Mouse (Mus musculus) testis, postnatal 14 days (tissue): ENCODE results near the gene Vamp2.

Experiments used
- DNase-seq: peaks from one replicate; pipeline ENCODE4 v3.0.0; 2021; ENCODE audit warnings: low spot score

Vamp2 gene

DNA sequence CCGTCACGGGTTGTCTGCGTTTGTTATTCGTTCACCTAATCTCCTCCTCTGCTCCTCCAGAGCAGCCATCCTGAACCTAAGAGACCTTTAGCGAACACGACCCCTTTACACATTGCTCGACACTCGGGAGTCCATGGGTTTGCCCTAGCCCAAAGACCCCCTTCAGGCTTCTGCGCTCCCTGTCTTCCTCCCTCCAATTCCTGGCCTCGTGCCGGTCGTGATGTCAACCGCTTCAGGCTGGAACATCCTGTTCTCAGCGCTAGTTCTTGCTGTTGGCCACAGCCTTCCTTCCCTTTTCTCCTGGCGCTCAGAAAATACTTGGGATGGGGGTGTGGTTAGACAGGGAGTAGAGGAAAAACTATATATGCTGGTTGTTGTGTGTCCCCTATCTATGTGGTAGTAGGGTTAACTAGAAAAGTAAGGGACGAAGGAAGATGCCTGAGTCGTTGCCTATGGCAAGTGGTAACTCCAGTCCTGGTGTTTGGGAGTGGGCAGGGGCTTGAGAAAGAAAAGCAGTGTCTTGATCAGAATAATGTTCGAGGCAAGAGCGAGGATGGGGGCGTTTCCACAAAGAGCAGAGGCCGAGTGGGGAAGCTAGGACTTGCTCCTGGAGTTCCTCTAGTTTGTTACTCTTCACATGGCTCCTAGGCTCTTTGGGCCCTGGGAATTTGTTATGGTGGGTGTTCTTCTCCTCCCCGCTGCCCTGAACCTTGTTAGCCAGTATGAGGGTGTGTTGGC, 11.1 kb downstream of the Vamp2 start:
- DNase-seq, result peak; percentile 86

DNA sequence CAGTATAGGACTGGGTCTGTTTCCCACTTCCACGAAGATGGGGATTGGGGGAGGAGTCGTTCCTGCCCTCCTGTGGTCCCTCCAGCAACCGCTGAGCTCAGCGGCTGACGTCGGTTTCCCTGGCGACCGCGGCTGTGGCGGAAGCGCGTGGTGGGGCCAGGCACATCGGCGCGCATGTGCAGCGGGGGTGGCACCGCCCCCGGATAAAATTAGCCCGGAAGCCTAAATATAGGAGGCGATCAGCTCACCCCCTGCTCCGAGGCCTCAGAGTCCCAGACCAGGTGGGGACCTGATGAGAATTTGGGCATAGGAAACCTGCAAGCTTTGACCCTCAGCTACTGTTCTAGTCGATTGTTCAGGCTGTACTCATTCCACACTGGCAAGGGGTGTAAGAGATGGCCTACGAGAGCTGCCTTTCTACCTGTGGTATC, 11.6 kb downstream of the Vamp2 start:
- peak; percentile 85 for DNase-seq

DNA sequence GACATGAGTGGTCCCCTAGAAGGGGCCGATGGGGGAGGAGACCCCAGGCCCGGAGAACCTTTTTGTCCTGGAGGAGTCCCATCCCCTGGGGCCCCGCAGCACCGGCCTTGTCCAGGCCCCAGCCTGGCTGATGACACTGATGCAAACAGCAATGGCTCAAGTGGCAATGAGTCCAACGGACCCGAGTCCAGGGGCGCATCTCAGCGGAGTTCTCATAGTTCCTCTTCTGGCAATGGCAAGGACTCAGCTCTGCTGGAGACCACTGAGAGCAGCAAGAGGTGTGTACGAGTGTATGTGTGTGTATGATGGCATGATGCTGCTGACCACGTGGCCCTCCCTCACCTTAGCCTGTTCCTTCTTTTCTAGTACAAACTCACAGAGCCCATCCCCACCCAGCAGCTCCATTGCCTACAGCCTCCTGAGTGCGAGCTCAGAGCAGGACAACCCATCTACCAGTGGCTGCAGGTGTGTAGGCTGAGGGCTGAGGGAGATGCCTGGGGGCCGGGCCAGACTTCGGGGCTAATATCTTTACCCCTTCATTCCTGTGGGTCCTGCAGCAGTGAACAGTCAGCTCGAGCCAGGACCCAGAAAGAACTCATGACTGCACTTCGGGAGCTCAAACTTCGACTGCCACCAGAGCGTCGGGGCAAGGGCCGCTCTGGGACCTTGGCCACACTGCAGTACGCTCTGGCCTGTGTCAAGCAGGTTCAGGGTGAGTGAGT, 12.5 kb downstream of the Vamp2 start:
- no peak for DNase-seq

DNA sequence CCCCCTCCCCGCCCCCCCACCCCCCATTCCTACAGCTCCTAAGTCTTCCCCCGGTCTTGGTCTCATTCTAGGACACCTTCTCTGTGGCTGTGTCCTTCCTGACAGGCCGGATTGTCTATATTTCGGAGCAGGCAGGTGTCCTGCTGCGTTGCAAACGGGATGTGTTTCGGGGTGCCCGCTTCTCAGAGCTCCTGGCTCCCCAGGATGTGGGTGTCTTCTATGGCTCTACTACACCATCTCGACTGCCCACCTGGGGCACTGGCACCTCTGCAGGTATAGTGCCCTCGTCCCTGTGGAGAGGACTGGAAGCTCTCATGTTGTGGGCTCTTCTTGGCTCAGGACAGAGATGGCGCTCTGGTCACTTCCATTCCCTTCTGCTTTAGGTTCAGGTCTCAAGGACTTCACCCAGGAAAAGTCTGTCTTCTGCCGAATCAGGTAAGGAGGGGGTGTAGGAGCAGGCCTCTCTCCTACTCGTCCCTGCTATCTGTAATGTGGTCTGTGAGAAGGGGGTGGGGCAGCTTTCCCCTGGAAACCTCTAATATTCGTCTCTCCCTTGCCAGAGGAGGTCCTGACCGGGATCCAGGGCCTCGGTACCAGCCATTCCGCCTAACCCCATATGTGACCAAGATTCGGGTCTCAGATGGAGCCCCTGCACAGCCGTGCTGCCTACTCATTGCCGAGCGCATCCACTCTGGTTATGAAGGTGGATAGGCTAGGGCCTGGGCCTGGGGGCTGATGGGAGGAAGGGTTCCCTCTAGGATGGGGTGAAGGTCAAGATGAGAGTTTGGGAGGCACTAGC, 13.5 kb downstream of the Vamp2 start:
- no peak for DNase-seq

DNA sequence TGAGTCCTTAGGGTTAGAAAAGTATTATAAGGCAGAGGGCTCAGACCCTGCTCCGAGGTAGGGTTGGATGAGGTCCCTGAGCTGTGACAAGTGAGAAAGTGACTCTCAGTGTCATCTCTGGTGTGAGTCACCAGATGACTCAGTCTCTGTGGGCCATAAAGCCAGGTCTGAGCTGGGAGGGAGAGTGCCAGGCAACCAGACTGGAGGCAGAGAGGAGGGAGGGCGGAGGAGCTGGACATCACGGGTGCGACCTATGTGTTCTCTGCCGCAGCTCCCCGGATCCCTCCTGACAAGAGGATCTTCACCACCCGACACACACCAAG, 14.1 kb downstream of the Vamp2 start:
- no peak for DNase-seq

DNA sequence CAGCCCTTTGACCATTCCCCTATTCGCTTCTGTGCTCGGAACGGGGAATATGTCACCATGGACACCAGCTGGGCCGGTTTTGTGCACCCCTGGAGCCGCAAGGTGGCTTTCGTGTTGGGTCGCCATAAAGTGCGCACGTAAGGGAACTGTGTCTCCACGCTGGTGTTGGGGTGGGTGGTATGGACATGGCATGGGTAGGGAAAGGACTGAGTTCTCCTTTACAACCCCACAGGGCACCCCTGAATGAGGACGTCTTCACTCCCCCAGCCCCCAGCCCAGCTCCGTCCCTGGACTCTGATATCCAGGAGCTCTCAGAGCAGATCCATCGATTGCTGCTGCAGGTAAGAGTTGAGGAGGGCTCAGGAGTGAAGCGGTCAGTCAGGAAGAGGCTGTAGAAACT, 14.8 kb downstream of the Vamp2 start:
- no peak for DNase-seq

DNA sequence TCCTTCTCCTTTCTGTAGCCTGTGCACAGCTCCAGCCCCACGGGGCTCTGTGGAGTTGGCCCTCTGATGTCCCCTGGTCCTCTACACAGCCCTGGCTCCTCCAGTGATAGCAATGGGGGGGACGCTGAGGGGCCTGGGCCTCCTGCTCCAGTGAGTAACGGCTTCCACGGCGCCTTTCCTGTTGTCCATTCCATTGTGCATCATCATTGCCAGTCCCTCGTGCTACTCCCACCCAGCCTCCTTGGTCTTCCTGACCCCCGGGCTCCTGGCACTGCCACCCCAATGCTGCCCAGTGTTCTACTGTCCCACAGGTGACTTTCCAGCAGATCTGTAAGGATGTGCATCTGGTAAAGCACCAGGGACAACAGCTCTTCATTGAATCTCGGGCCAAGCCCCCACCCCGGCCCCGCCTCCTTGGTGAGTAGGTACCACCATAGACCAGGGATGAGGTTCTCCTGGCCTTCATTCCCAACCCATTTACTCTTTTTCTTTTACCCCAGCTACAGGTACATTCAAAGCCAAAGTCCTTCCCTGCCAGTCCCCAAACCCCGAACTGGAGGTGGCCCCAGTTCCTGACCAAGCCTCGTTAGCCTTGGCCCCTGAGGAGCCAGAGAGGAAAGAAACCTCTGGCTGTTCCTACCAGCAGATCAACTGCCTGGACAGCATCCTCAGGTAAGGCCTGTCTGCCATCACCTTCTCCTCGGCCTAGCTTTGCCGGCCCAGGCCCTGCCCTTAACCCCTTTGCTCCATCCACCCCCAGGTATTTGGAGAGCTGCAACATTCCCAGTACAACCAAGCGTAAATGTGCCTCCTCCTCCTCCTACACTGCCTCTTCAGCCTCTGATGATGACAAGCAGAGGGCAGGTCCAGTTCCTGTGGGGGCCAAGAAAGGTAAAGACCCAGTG, 15.5 kb downstream of the Vamp2 start:
- no peak for DNase-seq

DNA sequence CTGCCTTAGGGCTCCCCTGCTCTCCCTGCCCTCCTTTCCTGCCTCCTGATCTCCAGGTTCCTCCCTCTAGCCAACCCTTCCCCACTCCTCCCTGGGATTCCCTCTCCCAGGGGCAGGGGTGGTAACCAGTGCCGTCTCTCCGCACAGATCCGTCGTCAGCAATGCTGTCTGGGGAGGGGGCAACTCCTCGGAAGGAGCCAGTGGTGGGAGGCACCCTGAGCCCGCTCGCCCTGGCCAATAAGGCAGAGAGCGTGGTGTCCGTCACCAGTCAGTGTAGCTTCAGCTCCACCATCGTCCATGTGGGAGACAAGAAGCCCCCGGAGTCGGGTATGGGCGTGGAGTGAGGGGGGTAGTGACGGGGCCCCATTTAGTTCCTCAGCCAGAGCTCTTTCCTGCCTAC, 16.2 kb downstream of the Vamp2 start:
- no peak for DNase-seq

DNA sequence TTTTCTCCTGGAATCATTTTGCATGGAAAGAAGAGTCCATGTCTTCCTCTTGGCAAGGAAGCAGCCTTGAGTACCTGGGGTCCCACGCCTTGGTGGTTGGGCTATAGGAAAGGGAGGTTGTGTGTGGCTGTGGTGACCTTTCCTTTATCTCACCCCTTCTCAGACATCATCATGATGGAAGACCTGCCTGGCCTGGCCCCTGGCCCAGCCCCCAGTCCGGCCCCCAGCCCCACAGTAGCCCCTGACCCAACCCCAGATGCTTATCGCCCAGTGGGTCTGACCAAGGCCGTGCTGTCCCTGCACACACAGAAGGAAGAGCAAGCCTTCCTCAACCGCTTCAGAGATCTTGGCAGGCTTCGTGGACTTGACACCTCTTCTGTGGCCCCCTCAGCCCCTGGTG, 16.9 kb downstream of the Vamp2 start:
- DNase-seq, result no peak

DNA sequence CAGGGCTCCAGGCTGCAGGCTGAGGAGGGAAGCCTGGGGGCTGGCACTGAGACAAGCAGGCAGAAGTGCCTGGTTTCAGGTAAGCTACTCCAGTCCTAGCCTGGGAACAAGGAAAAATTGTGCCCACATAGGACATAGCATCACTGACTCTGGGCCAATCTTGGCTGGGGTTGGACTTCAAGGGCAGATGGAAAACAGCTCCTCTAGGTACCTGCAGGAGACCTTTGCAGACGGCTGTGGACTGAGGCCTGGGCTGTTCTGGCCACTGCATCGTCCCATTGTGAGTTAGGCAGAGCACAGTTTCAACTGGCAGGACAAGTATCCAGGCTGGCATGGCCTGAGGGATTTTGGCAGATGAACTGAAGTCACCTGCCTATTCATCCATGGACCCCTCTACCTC, 17.5 kb downstream of the Vamp2 start:
- DNase-seq, result no peak

DNA sequence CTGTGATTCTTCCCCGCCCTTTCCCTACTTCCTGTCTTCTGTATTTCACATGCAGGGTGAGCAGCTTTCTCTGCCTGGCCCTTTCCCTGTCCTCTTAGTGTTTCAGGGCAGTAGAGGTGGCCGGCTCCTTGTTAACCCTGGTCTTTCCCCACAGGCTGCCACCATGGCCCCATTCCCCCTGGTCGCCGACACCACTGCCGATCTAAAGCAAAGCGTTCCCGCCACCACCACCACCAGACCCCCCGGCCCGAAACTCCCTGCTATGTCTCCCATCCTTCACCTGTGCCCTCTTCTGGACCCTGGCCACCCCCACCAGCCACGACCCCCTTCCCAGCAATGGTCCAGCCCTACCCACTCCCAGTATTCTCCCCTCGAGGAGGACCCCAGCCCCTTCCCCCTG, 18.0 kb downstream of the Vamp2 start:
- DNase-seq, result no peak

DNA sequence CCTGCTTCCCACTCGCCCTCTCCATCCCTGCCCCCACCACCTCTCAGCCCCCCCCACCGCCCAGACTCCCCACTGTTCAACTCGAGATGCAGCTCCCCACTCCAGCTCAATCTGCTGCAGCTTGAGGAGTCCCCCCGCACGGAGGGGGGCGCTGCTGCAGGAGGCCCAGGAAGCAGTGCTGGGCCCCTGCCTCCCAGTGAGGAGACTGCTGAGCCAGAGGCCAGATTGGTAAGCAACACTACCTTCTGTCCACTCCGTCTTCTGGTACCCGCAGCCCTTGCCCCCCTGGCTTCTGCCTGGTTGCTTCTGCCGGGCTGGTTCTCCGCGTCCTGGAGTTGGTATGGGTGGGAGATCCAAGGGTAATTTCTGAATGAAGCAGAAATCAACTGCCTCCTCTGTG, 18.6 kb downstream of the Vamp2 start:
- DNase-seq, result no peak

DNA sequence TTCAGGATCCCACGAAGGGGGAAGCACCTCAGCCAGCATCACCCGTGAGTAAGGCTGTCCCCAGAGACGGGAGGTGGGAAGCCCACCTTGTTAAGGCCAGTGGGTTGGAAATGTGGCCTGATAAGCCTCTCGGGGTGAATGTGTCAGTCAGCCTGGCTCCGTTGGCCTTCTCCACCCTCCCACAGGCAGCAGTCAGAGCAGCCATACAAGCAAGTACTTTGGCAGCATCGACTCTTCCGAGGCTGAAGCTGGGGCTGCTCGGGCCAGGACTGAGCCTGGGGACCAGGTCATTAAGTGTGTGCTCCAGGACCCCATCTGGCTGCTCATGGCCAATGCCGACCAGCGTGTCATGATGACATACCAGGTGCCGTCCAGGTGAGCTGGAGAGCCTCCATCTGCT, 19.4 kb downstream of the Vamp2 start:
- no peak for DNase-seq

DNA sequence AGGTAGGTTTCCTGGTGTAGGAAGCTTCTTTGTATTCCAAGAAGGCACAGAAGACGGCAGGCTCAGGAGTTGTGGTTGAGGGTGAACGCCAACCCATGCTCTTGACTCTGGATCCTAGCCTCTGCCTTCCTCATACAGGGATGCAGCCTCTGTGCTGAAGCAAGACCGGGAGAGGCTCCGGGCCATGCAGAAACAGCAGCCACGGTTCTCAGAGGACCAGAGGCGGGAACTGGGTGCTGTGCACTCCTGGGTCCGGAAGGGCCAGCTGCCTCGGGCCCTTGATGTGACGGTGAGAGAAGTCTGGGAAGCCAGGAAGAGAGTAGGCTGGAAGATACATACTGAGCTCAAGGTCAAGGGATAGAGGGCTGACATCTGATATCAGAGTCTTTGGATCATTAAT, 19.9 kb downstream of the Vamp2 start:
- DNase-seq, result no peak

DNA sequence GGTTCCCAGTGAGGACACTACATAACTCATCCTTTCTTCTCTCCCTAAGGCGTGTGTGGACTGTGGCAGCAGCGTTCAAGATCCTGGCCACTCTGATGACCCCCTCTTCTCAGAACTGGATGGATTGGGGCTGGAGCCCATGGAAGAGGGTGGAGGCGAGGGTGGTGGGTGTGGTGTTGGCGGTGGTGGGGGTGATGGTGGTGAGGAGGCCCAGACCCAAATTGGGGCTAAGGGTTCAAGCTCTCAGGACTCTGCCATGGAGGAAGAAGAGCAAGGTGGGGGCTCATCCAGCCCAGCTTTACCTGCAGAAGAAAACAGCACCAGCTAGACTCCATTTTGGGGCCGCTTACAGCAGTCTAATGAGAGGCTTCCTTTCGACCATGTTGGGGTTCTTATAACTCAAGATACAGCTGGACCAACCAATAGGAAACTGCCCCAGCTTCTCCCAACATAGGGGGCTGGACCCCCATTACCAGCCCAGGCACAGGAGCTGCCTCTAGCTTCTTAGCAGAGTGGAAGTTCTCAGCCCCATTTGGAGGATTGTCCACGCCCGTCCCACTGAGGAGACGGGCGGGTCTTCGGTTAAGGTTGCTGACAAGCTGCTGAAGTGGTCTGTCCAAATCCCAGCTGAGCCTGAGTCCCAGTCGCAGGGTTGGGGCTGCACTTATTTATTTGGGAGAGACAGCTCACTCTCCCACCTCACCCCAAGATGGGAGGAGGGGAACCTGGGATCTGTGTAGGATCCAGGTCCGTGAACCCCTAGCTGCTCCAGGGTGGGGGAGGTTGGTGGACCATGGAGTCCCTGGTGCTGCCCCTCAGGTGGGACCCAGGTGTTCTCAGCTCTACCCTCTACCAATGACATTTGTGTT, 21.0 kb downstream of the Vamp2 start:
- no peak for DNase-seq

DNA sequence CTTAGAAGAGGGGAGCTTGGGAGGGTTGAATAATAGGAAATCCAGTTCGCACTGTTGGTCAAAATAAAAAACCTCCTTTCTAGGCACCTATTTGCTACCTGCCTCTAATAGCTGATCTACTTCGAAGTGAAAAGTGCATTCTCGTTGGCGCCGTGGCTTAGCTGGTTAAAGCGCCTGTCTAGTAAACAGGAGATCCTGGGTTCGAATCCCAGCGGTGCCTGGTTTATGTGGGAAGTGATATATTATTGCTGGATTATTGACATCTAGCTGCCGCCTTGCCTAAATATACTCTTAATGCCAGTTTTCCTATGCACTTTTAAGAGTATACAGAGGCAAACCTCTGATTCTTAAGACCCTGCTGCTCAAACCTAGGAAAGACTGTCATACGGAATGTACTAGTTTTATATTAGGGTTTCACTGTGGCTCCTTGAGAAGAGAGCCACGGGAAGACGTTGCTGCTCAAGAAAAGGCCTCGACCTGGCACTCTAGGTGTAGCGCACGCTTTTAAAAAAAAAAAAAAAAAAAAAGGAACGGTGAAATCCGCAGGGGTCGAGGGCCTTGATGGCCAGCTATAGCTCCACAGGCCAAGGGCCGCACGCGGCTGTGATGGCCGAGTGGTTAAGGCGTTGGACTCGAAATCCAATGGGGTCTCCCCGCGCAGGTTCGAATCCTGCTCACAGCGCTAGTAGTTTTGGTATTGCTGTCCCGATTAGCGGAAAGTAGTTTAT, 22.2 kb downstream of the Vamp2 start:
- peak; percentile 89 for DNase-seq

DNA sequence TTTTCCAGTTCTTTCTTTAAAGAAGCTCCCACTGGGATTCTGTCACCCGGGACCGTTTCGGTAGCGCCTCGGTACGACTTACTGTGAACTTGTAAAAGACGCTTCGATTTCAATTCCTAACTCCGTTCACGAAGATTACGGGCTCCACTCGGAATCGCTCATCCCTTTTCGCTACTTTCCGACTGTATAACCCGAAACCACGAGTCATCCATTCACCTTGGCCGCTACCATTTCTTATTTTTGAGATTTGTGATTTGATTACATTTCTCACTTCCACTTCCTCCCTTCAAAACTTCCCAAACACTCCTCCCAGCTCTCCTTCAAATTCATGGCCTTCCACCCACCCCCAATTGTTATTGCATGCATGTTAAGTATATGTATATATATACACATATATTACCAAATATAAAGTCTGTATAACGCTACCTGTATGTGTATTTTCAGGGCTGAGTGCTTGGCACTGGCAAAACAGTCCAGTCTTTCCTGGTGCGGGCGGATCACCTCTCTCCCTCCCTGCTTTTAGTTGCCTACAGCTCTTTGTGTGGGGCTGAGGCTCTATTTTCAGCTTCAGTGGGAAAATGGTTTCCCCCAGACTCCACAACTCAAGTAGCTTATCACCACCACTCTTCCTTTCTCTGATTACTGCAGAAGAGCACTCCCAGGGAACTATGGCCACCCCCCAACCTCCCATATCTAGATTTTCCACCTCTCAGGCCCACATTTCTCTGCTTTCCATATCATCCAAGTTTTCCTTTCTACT, 22.9 kb downstream of the Vamp2 start:
- no peak for DNase-seq

DNA sequence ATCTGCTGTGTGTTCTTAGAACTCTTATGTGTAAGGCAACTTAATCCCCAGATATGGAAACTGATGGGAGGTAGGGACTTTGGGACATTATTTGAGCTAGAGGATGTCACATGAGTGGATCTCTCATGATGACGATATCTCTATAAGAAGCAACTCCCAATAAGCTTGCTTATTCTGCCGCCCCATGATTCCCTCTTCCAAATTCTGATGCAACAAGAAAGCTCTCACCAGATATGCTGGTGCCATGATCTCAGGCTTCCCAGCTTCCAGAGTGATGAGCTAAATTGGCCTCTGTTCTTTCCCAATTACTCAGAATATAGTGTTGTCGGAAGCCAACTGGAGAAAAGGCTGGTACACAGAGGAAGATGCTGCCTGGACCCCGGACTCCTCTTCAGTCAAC, 23.6 kb downstream of the Vamp2 start:
- DNase-seq, result no peak

DNA sequence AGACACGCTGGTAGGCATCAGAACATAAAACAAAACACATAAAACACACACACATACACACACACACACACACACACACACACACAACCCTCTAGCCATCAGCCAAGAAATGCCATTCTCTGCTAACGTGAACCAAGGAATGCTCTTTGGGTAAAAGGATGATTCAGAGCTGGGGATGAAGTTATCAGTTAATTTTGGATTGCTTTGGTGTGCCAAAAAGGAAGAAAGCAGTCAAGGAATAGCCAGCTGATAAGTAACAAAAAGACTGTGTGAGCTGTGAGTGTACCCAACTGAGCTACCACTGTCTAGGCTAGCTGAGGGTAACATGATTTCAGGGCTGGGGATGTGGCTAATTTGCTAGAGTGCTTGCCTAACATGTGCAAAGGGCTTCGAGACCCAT, 25.7 kb downstream of the Vamp2 start:
- no peak for DNase-seq

DNA sequence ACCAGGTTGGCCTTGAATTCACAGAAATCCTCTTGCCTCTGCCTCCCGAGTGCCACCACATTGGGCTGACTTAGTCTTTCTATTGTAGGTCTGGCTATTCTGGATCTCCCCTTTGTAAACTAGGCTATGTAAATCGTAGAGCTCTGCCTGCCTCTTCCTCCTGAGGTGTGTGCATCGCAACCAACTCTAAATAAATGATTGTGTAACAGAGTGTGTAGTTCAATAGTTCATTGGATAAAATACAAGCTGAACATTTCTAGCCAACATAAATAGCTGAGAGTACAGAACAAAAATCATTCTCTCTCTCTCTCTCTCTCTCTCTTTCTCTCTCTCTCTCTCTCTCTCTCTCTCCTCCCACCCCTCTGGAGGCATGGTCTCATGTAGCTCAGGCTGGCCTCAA, 26.3 kb downstream of the Vamp2 start:
- DNase-seq, result no peak
